In genomic region chrX:24062389-24062788, GRCm38 (mm10) we compare ENCODE assay signal across 17 mouse cellular contexts.
"Had no signal": no experiment of that assay in that cellular context is flagged by ENCODE, and none has a peak within 500 bp of the region (broad histone marks: within the 10 kb centered on the region; RNA-seq: fewer than 3 reads in every experiment).

No protein-coding gene starts in this region.

- H3K9ac ChIP-seq: liver, embryonic 12.5 days; liver, embryonic 15.5 days; lung, embryonic 15.5 days had no signal

- H3K36me3 ChIP-seq: liver, embryonic 12.5 days; liver, embryonic 15.5 days; lung, embryonic 15.5 days had no signal

- H3K4me2 ChIP-seq: liver, embryonic 12.5 days; liver, embryonic 15.5 days; lung, embryonic 15.5 days; midbrain, embryonic 11.5 days had no signal

- H3K9me3 ChIP-seq: liver, embryonic 12.5 days; liver, embryonic 15.5 days; lung, embryonic 15.5 days had no signal

- ATAC-seq: liver, embryonic 12.5 days had no signal

- DNase-seq: kidney, adult 11 months; kidney, postnatal 4 days; layer of hippocampus, adult 9-11 months; lung, adult 18-20 months; lung, postnatal 14 days; lung, postnatal 4 days; midbrain, embryonic 14.5 days; thymus, adult 2 months; thymus, postnatal 14 days; thymus, postnatal 4 days had no signal

- H3K27ac ChIP-seq: kidney, postnatal 0 days; layer of hippocampus, adult 2 months; liver, embryonic 12.5 days; liver, embryonic 15.5 days; lung, embryonic 15.5 days; stomach, postnatal 0 days had no signal

- H3K4me3 ChIP-seq: layer of hippocampus, adult 2 months; liver, embryonic 12.5 days; liver, embryonic 15.5 days; lung, embryonic 15.5 days had no signal

- H3K4me1 ChIP-seq: liver, embryonic 12.5 days; liver, embryonic 15.5 days; lung, embryonic 15.5 days had no signal

- H3K27me3 ChIP-seq: liver, embryonic 12.5 days; liver, embryonic 15.5 days; lung, embryonic 15.5 days had no signal
